Mouse (Mus musculus) v-Abl transformed pro-B cells (cell line): ENCODE results near the gene Elmsan1.

Experiments
- in situ Hi-C, 2 experiments: fragments of 400-800 bp; cut with MboI; formaldehyde crosslinking; loops; one replicate each; pipeline ENCODE4 v1.15.1; 2025; ENCODE audit not compliant: unreplicated experiment in 2 of 2

The Elmsan1 gene

DNA sequence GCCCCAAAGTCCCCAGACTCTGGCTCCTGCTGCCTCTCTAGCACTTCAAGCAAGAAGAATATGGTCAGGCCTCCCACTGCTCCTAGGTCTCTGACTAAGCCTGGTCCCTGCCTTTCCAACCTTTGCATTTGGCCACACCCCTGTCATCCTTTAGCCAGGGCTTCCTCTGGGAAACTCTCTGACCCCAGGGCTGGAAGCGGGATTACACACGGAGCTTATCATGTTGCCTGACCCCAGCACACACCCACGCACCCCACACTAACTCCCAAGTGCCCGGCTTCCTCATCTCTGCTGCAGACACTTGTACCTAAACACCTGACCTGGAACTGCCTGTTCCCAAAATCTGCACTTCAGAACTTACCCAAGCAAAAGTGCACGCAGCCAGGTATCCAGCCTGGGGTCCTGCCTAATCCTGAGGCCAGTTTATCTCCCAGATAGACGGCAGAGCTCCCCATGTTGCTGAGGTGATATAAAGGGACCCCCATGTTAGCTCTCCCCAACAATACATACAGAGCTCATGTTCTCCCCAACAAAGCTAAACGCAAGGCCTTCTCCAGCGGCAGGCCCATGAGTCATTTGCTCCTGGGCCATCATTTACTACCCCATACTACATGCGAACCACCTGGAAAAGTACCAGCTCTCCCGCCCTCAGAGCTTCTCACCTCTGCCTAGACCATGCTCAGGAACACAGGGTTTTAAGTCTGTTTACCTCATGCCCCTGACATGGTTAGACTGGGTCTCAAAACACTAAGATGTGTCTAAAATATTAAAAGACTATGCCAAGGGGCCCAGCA lies 39.8 kb downstream of the Elmsan1 start:
- in situ Hi-C loops = no loop called here

- in situ Hi-C loops = no loop called here
Observed at GRCm38 (mm10) chr12:84178052-84178451, 40.6 kb downstream of the Elmsan1 start.

DNA sequence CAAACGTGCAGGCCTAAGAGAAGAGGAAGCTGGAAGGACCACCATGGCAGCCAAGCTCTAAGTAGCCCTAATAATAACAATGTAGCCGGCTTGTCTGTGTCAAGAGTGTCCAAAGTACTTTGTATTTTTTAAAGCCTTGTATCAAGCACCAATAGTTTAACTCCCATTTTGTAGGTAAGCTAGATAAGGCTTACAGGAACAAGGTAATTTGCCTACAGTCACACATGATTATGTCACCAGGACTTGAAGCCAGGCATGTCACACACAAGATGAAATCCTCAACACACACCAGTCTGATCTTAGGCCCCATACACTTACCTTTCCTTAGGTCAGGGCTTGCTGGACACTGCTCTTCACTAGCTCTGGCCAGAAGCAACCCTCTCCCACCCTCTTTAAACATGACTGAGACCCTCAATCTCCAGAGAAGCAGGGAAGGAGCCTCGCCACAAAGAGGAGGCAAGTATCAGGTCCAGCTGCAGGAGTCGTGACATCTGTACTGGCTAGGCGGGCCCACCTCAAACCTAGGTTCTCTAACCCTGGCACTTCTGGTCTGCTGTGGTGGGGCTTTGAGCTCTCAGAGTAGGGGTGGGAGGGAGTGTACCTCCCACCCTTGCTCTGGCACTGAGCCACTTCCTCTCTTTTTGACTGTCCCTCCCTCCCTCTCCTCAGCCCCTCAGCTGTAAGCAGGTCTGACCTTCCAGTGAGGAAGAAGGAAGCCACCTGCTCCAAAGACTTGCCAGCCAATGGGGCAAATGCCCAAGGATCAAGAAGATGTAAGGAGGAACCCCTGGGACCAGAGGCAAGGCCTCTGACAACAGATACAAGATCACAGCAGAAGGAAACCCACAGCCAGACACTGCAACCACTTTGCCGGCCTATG lies 41.6 kb downstream of the Elmsan1 start:
- in situ Hi-C loops = no loop called here

GRCm38 (mm10) chr12:84176126-84176769 lies 42.4 kb downstream of the Elmsan1 start:
- in situ Hi-C loops = no loop called here

GRCm38 (mm10) chr12:84175659-84176061 lies 43.0 kb downstream of the Elmsan1 start:
- in situ Hi-C loops = no loop called here

- in situ Hi-C loops = loop anchor here (25.0 kb wide), 2 partner anchors 287 to 412 kb away; partner anchors contain the start of genes Aldh6a1 (in 1 of the 2) and Lin52 (in 1 of the 2)
Observed at GRCm38 (mm10) chr12:84174871-84175270, 43.8 kb downstream of the Elmsan1 start.

DNA sequence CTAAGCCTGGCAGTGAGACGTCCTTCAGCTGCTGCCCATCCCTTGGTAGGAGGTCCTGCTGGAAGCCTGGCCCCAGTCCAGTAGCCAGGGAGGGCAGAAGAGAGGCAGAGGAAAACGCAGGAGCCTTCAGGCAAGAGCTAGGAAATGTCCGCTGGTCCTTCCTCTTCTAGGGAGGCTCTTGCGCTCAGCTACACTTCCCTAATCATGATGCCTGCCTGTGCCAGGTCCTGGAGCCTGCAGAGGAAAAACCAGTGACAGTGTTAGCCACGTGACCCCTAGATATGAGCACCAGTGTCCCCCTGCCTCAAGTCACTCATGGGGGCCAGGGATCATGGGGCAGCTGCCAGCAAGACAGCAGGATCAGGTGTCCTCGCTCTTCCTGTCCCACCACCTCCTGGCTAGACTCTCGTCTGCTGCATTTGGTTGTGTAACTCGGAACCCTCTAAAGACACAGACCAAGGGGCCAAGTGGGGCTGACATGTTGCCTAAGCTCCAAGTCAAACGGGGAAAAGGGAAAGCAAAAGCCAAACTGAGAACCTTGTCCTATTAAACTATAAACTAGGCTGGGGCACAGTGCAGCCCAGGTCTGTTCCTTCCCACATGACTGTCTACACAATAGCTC lies 44.4 kb downstream of the Elmsan1 start:
- in situ Hi-C loops = loop anchor here (25.0 kb wide), 2 partner anchors 288 to 413 kb away; partner anchors contain the start of genes Aldh6a1 (in 1 of the 2) and Lin52 (in 1 of the 2)

GRCm38 (mm10) chr12:84173309-84173915 lies 45.3 kb downstream of the Elmsan1 start:
- in situ Hi-C loops = loop anchor here (25.0 kb wide), 2 partner anchors 289 to 414 kb away; partner anchors contain the start of genes Aldh6a1 (in 1 of the 2) and Lin52 (in 1 of the 2)

- in situ Hi-C loops = loop anchor here (25.0 kb wide), 2 partner anchors 289 to 414 kb away; partner anchors contain the start of genes Aldh6a1 (in 1 of the 2) and Lin52 (in 1 of the 2)
Observed at GRCm38 (mm10) chr12:84172862-84173261, 45.8 kb downstream of the Elmsan1 start.

- in situ Hi-C loops = loop anchor here (25.0 kb wide), 2 partner anchors 290 to 415 kb away; partner anchors contain the start of genes Aldh6a1 (in 1 of the 2) and Lin52 (in 1 of the 2)
Observed at GRCm38 (mm10) chr12:84172216-84172615, 46.5 kb downstream of the Elmsan1 start.

GRCm38 (mm10) chr12:84170610-84171009 lies 48.1 kb downstream of the Elmsan1 start:
- in situ Hi-C loops = loop anchor here (25.0 kb wide), 2 partner anchors 292 to 417 kb away; partner anchors contain the start of genes Aldh6a1 (in 1 of the 2) and Lin52 (in 1 of the 2)

DNA sequence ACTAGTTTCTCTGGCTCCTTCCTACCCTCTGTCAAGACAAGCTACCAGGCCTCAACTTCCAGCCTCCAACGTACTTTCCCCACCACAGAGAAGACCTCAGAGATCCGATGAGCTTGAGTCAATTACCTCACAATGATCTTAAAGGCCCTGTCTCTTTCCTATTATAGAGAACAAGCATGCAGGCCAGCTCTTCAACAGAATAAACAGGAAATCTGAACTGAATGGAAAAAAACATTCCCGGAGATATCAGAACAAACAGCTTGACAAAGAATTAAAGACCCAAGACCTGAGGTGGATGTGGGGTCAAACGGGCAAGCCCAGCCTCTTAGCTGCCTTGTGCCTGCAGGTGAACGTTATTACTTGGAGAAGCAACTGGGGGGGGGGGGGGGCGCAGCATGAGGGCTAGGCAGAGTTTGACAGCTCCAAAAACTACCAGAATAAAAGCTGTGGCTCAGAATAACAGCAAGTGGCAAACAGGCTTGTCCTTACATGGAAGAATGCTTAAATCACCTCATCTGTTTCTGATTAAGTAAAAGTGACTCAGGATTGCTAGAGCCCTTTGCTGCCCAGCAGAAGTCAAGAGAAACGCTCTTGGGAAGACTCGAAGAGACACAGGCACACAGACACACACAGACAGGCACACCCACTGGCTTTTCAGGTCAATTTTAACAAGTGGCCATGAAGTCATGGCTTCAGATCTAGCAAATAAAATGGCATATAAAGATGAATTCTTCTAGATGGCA lies 52.9 kb downstream of the Elmsan1 start:
- in situ Hi-C loops = loop anchor here (25.0 kb wide), 2 partner anchors 296 to 421 kb away; partner anchors contain the start of genes Aldh6a1 (in 1 of the 2) and Lin52 (in 1 of the 2)

DNA sequence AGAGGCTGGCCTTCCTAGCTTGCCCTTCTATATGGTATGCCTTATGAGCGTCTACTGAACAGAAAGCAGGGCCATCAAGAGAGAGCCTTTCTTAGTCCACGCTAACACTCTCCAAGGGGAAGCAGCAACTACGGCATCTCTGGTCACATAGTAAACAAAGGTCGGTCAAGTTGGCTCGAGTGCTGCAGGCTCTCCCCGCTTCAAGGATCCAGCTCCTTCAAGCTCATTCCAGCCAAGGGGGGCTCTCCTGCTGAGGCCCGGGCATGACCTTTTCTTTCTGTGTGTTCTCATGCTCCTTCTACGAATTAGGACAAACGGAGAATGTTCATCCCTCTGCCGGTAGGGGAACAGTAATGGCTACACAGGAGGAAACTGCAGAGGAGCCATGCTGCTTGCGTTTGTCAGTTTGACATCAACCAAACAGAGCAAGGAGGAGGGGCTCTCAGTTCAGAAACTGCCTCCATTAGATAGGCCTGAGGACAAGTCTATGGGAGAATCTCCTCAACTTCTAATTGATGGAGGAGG lies 55.0 kb downstream of the Elmsan1 start:
- in situ Hi-C loops = loop anchor here (5.0 to 25.0 kb wide), 4 partner anchors 84 to 424 kb away; partner anchors contain the start of genes Aldh6a1 (in 1 of the 2) and Lin52 (in 1 of the 2)

DNA sequence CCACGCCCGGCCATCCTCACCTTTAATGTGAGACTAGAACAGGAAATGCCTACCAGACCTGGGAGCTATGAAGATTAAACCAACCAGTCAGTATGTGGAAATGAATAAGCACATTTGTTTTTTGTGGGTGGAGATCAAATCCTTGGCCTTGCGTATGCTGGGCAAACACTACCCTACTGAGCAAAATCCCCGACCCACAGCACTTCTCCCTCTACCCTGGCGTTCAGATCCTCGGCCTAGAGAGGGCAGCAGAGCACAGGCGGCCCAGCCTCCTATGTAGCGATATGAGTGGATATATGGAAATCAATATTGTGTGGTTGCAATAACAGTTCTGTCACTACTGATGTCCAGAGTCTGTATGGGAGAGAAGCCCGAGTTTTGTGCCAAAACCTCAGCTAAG lies 55.5 kb downstream of the Elmsan1 start:
- in situ Hi-C loops = loop anchor here (5.0 to 25.0 kb wide), 4 partner anchors 84 to 424 kb away; partner anchors contain the start of genes Aldh6a1 (in 1 of the 2) and Lin52 (in 1 of the 2)

GRCm38 (mm10) chr12:84161616-84162433 lies 56.9 kb downstream of the Elmsan1 start:
- in situ Hi-C loops = loop anchor here (5.0 to 25.0 kb wide), 4 partner anchors 85 to 425 kb away; partner anchors contain the start of genes Aldh6a1 (in 1 of the 2) and Lin52 (in 1 of the 2)

DNA sequence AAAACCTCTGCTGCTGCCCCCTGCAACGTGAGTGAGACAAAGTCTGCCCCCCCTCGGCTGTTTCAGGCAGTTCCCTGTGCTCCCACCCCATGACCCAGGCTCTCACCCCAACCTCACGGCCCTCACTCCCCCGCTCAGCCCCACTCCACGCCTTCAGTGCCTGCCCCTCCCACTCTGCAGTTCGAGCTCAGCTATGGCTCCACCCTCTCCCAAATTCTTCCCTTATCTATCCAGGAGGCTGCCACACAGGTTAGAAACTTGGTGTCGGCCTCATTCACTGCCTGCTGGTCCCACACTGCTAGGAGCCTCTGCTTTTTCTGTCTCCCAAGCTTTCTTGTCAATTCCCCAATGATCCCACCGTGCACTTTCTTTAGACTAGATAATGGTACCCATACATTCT lies 57.6 kb downstream of the Elmsan1 start:
- in situ Hi-C loops = loop anchor here (5.0 to 25.0 kb wide), 4 partner anchors 86 to 426 kb away; partner anchors contain the start of genes Aldh6a1 (in 1 of the 2) and Lin52 (in 1 of the 2)

GRCm38 (mm10) chr12:84160491-84160890 lies 58.2 kb downstream of the Elmsan1 start:
- in situ Hi-C loops = loop anchor here (5.0 to 25.0 kb wide), 4 partner anchors 87 to 427 kb away; partner anchors contain the start of genes Aldh6a1 (in 1 of the 2) and Lin52 (in 1 of the 2)
